In genomic region chr3:60398796-60399195, GRCm38 (mm10) we compare ENCODE assay signal across 18 mouse cellular contexts.
"Had no signal": no experiment of that assay in that cellular context is flagged by ENCODE, and none has a peak within 500 bp of the region (broad histone marks: within the 10 kb centered on the region; RNA-seq: fewer than 3 reads in every experiment).

No protein-coding gene starts in this region.

- H3K4me2 ChIP-seq: liver, embryonic 15.5 days; lung, embryonic 15.5 days; midbrain, embryonic 12.5 days; neural tube, embryonic 13.5 days; neural tube, embryonic 15.5 days had no signal

- H3K27me3 ChIP-seq: liver, embryonic 15.5 days; lung, embryonic 15.5 days; midbrain, embryonic 12.5 days; neural tube, embryonic 13.5 days; neural tube, embryonic 15.5 days had no signal

- H3K4me3 ChIP-seq: liver, embryonic 15.5 days; lung, embryonic 15.5 days; midbrain, embryonic 10.5 days; midbrain, embryonic 12.5 days; neural tube, embryonic 13.5 days; neural tube, embryonic 15.5 days had no signal

- DNase-seq: liver, postnatal 0 days; lung, adult 2 months; lung, postnatal 4 days; midbrain, embryonic 14.5 days; retina, postnatal 1 day; right cerebral cortex, adult 18-20 months; right cerebral cortex, postnatal 25 days; right cerebral cortex, postnatal 4 days; spleen, adult 18-20 months; thymus, adult 18-20 months; thymus, postnatal 14 days; thymus, postnatal 4 days had no signal

- H3K36me3 ChIP-seq: liver, embryonic 15.5 days; lung, embryonic 15.5 days; midbrain, embryonic 10.5 days; midbrain, embryonic 12.5 days; neural tube, embryonic 13.5 days; neural tube, embryonic 15.5 days had no signal
